Mouse (Mus musculus): ENCODE data around the gene Cftr. TPM values are rescaled to one million over a fixed set of nuclear protein-coding genes. Genes with fewer than 3 reads are reported as not detected.

Cftr gene
- polyA plus RNA-seq, 1 experiment from 2014 or later: 0.03 TPM

GRCm38 (mm10) chr6:18300781-18301180, 130.3 kb downstream of the Cftr start:
- no peak for ATAC-seq (ENCODE audit: low FRiP score)

GRCm38 (mm10) chr6:18302105-18302504, 131.6 kb downstream of the Cftr start:
- H3K27ac ChIP-seq (ENCODE audit: low read depth, low read length): no peak overlapping the region
- no peaks in the 10 kb centered on the region for H3K9me3 ChIP-seq (ENCODE audit: control insufficient read depth, low read length)
- H3K4me2 ChIP-seq (replicated peaks; ENCODE audit: low read depth, low read length): no peak overlapping the region
- ATAC-seq (ENCODE audit: low FRiP score) (no peak), DNase-seq (ENCODE audit: low spot score) (no peak)
- no peaks in the 10 kb centered on the region for H3K36me3 ChIP-seq (ENCODE audit: control insufficient read depth, insufficient read depth, low read length)
- 78% methylated on average over 5 of the region's 5 CpGs for WGBS
- no peaks in the 10 kb centered on the region for H3K4me1 ChIP-seq (replicated peaks; ENCODE audit: control insufficient read depth, insufficient read depth, low read length)
- H3K4me3 ChIP-seq (ENCODE audit: low read depth, low read length): no peak overlapping the region
- no peak overlapping the region for H3K9ac ChIP-seq (ENCODE audit: low read depth, low read length)
- no peaks in the 10 kb centered on the region for H3K27me3 ChIP-seq (ENCODE audit: control insufficient read depth, insufficient read depth, low read length)

More at GRCm38 (mm10) chr6:18300781-18301180, 130.3 kb downstream of the Cftr start:
- no peaks in the 10 kb centered on the region for H3K27me3 ChIP-seq (ENCODE audit: control insufficient read depth, insufficient read depth, low read length)
- no peak overlapping the region for H3K4me2 ChIP-seq (replicated peaks; ENCODE audit: low read depth, low read length)
- no peak overlapping the region for H3K9ac ChIP-seq (ENCODE audit: low read depth, low read length)
- WGBS: 74% methylated on average over 2 of the region's 2 CpGs
- H3K36me3 ChIP-seq (ENCODE audit: control insufficient read depth, insufficient read depth, low read length): no peaks in the 10 kb centered on the region
- H3K4me1 ChIP-seq (replicated peaks; ENCODE audit: control insufficient read depth, insufficient read depth, low read length): no peaks in the 10 kb centered on the region
- H3K27ac ChIP-seq (ENCODE audit: low read depth, low read length): no peak overlapping the region
- no peak for DNase-seq (ENCODE audit: low spot score)
- H3K4me3 ChIP-seq (ENCODE audit: low read depth, low read length): no peak overlapping the region
- H3K9me3 ChIP-seq (ENCODE audit: control insufficient read depth, low read length): no peaks in the 10 kb centered on the region

DNA sequence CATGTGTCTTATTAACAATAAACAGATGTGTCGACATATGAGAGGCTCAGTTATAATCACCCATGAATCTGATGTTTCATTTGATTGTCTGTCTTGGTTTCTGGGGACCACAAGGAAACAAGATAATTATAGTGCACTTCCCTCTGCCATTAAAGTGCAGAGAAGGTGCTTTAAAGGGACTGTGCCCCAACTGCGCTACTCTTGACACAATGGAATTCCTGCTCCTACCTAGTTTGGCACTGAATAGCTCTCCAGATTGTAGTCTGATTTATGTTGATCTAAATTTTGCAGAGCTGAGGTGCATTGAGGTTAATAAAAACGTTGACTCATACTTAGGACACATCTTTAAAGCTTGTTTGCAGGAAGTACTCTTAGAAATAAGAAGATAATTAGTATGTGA, 132.7 kb downstream of the Cftr start:
- Histone ChIP-seq H3K27ac (ENCODE audit: low read depth, low read length) (no peak overlapping the region), H3K4me2 (replicated peaks; ENCODE audit: low read depth, low read length) (no peak overlapping the region), H3K36me3 (ENCODE audit: control insufficient read depth, insufficient read depth, low read length) (no peaks in the 10 kb centered on the region), H3K9me3 (ENCODE audit: control insufficient read depth, low read length) (no peaks in the 10 kb centered on the region), H3K4me3 (ENCODE audit: low read depth, low read length) (no peak overlapping the region), H3K9ac (ENCODE audit: low read depth, low read length) (no peak overlapping the region), H3K27me3 (ENCODE audit: control insufficient read depth, insufficient read depth, low read length) (no peaks in the 10 kb centered on the region), H3K4me1 (replicated peaks; ENCODE audit: control insufficient read depth, insufficient read depth, low read length) (no peaks in the 10 kb centered on the region)
- ATAC-seq (ENCODE audit: low FRiP score) (no peak), DNase-seq (ENCODE audit: low spot score) (no peak)
- WGBS: 64% methylated on average over 3 of the region's 3 CpGs

GRCm38 (mm10) chr6:18305130-18305529, 134.6 kb downstream of the Cftr start:
- Histone ChIP-seq H3K4me1 (replicated peaks; ENCODE audit: control insufficient read depth, insufficient read depth, low read length) (no peaks in the 10 kb centered on the region), H3K27me3 (ENCODE audit: control insufficient read depth, insufficient read depth, low read length) (no peaks in the 10 kb centered on the region), H3K9me3 (ENCODE audit: control insufficient read depth, low read length) (no peaks in the 10 kb centered on the region), H3K4me2 (replicated peaks; ENCODE audit: low read depth, low read length) (no peak overlapping the region), H3K27ac (ENCODE audit: low read depth, low read length) (no peak overlapping the region), H3K9ac (ENCODE audit: low read depth, low read length) (no peak overlapping the region), H3K4me3 (ENCODE audit: low read depth, low read length) (no peak overlapping the region), H3K36me3 (ENCODE audit: control insufficient read depth, insufficient read depth, low read length) (no peaks in the 10 kb centered on the region)
- ATAC-seq (ENCODE audit: low FRiP score): no peak
- DNase-seq (ENCODE audit: low spot score): no peak
- 88% methylated on average over 4 of the region's 4 CpGs for WGBS

DNA sequence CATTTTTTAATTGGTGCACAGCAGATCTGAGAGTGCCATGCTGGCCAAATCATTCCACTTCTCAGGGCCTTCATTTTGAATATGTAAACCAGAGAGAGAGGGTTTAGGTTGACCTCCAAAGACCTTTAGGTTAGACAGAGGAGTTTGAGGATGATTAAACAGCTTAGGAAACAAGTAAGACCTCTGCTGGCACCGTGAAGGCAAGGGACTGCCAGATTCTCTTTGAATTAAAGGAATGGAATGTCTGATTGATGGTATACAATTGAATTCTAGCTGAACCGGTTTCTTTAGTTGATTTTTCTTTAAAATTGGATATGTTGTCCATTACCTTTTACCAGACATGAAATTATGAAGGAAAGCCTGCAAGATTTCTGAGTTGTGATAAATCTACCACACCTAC, 140.5 kb downstream of the Cftr start:
- no peaks in the 10 kb centered on the region for H3K27me3 ChIP-seq (ENCODE audit: control insufficient read depth, insufficient read depth, low read length)
- no peak for ATAC-seq (ENCODE audit: low FRiP score)
- H3K4me1 ChIP-seq (replicated peaks; ENCODE audit: control insufficient read depth, insufficient read depth, low read length): no peaks in the 10 kb centered on the region
- H3K27ac ChIP-seq (ENCODE audit: low read depth, low read length): no peak overlapping the region
- no peak overlapping the region for H3K4me3 ChIP-seq (ENCODE audit: low read depth, low read length)
- no peaks in the 10 kb centered on the region for H3K36me3 ChIP-seq (ENCODE audit: control insufficient read depth, insufficient read depth, low read length)
- H3K4me2 ChIP-seq (replicated peaks; ENCODE audit: low read depth, low read length): no peak overlapping the region
- DNase-seq (ENCODE audit: low spot score): no peak
- H3K9ac ChIP-seq (ENCODE audit: low read depth, low read length): no peak overlapping the region
- WGBS: 21% methylated on average over 2 of the region's 2 CpGs
- no peaks in the 10 kb centered on the region for H3K9me3 ChIP-seq (ENCODE audit: control insufficient read depth, low read length)

DNA sequence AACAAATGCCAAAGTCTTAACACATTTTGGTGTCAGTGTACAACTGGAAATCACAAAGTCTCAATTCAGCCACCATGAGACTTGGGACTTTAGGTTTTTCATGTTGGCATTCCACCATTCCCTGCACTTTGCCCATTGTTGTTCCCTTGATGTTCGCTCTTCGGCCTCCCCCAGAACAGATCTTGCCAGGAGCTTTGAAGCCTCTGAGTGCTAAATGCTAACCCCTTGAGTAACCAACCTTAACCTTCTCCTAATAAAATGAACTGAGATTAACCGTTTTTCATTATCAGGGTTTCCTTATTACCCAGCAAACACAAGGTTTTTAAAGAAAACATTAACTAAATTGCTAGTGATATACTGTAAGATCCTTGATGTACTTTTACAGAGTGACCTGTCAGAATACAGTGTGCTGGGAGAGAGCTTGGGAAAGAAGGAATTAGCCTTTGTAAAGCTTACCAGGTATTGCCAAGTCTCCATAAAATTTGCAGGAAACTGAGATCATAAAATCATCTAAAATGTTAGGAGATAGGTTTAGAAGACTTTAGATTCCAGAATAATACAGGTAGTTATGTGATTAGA, 144.0 kb downstream of the Cftr start:
- no peak overlapping the region for H3K4me3 ChIP-seq (ENCODE audit: low read depth, low read length)
- H3K27me3 ChIP-seq (ENCODE audit: control insufficient read depth, insufficient read depth, low read length): no peaks in the 10 kb centered on the region
- no peaks in the 10 kb centered on the region for H3K36me3 ChIP-seq (ENCODE audit: control insufficient read depth, insufficient read depth, low read length)
- no peak for DNase-seq (ENCODE audit: low spot score)
- H3K27ac ChIP-seq (ENCODE audit: low read depth, low read length): no peak overlapping the region
- no peak overlapping the region for H3K4me2 ChIP-seq (replicated peaks; ENCODE audit: low read depth, low read length)
- H3K4me1 ChIP-seq (replicated peaks; ENCODE audit: control insufficient read depth, insufficient read depth, low read length): no peaks in the 10 kb centered on the region
- ATAC-seq (ENCODE audit: low FRiP score): no peak
- no peaks in the 10 kb centered on the region for H3K9me3 ChIP-seq (ENCODE audit: control insufficient read depth, low read length)
- 88% methylated on average over 3 of the region's 3 CpGs for WGBS
- no peak overlapping the region for H3K9ac ChIP-seq (ENCODE audit: low read depth, low read length)

DNA sequence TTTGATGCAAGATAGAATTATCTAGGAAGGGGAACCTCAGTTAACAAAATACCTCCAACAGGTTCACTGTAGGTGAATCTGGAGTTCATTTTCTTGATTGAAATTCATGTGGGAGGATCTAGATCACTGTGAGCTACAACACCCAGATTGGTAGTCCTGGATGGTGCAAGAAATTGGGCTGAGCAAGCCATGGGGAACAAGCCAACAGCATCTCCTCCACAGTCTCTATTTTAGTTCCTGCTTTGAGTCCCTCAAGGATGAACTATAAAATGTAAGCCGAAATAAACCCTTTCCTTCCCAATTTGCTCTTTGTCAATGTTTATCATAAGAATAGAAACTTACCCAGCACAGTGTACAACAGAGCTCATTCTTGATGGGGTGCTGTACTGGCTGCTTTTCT, 152.5 kb downstream of the Cftr start:
- no peak overlapping the region for H3K27ac ChIP-seq (ENCODE audit: low read depth, low read length)

DNA sequence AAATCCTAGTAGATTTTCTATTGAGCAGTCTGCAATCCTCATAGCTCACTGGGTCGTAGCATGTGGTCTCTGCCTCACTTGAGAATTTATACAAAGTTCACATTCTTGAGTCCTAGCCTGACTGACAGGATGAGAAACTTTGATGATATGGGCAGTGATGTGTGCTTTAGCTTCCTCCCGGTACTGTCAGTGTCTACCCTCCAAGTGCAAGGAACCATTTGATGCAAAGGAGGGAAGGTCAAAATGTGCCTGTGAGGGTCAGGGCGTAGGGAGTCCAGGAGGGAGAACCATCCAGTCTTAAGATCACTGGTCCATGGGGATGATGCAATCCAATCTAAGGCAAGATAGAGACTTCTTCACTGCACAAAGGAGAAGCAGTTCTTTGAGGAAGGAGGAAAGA, 164.9 kb downstream of the Cftr start:
- Histone ChIP-seq H3K4me1 (replicated peaks; ENCODE audit: control insufficient read depth, insufficient read depth, low read length) (no peaks in the 10 kb centered on the region), H3K9me3 (ENCODE audit: control insufficient read depth, low read length) (no peaks in the 10 kb centered on the region), H3K27me3 (ENCODE audit: control insufficient read depth, insufficient read depth, low read length) (no peaks in the 10 kb centered on the region), H3K9ac (ENCODE audit: low read depth, low read length) (no peak overlapping the region), H3K36me3 (ENCODE audit: control insufficient read depth, insufficient read depth, low read length) (no peaks in the 10 kb centered on the region), H3K27ac (ENCODE audit: low read depth, low read length) (no peak overlapping the region), H3K4me3 (ENCODE audit: low read depth, low read length) (no peak overlapping the region), H3K4me2 (replicated peaks; ENCODE audit: low read depth, low read length) (no peak overlapping the region)
- DNase-seq (ENCODE audit: low spot score): no peak
- 79% methylated on average over 3 of the region's 3 CpGs for WGBS
- no peak for ATAC-seq (ENCODE audit: low FRiP score)

More for the DNA sequence above, 152.5 kb downstream of the Cftr start:
- no peak overlapping the region for H3K4me3 ChIP-seq (ENCODE audit: low read depth, low read length)
- no peaks in the 10 kb centered on the region for H3K4me1 ChIP-seq (replicated peaks; ENCODE audit: control insufficient read depth, insufficient read depth, low read length)
- 91% methylated on average over 1 of the region's 1 CpGs for WGBS
- no peak overlapping the region for H3K4me2 ChIP-seq (replicated peaks; ENCODE audit: low read depth, low read length)
- no peak for ATAC-seq (ENCODE audit: low FRiP score)
- H3K27me3 ChIP-seq (ENCODE audit: control insufficient read depth, insufficient read depth, low read length): no peaks in the 10 kb centered on the region
- no peaks in the 10 kb centered on the region for H3K9me3 ChIP-seq (ENCODE audit: control insufficient read depth, low read length)
- no peak for DNase-seq (ENCODE audit: low spot score)
- H3K9ac ChIP-seq (ENCODE audit: low read depth, low read length): no peak overlapping the region
- H3K36me3 ChIP-seq (ENCODE audit: control insufficient read depth, insufficient read depth, low read length): no peaks in the 10 kb centered on the region

DNA sequence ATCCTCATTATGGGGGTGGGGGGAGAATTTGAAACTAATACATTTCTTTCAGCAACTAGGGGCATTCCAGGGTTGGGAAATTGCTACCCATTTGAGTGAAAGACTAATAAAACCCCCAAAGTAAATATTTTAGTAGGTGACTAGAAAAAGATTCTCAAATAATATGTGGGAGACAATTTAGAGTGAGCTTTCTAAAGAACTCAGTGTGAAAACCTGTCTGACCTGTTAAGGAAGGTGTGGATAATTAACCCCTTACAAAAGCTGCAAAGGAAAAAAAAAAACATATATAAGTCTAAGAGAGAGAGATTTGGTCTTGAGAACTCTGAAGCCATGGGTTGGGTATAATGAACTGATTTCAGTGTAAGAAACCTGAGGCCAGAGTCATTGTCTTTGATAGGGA, 167.8 kb downstream of the Cftr start:
- Histone ChIP-seq H3K27me3 (ENCODE audit: control insufficient read depth, insufficient read depth, low read length) (no peaks in the 10 kb centered on the region), H3K9ac (ENCODE audit: low read depth, low read length) (no peak overlapping the region), H3K27ac (ENCODE audit: low read depth, low read length) (no peak overlapping the region), H3K4me3 (ENCODE audit: low read depth, low read length) (no peak overlapping the region), H3K4me2 (replicated peaks; ENCODE audit: low read depth, low read length) (no peak overlapping the region), H3K4me1 (replicated peaks; ENCODE audit: control insufficient read depth, insufficient read depth, low read length) (no peaks in the 10 kb centered on the region), H3K36me3 (ENCODE audit: control insufficient read depth, insufficient read depth, low read length) (no peaks in the 10 kb centered on the region), H3K9me3 (ENCODE audit: control insufficient read depth, low read length) (no peaks in the 10 kb centered on the region)
- ATAC-seq (ENCODE audit: low FRiP score) (no peak), DNase-seq (ENCODE audit: low spot score) (no peak)

Data from hindbrain, embryonic 11.5 days (tissue).